In the genomic region with DNA sequence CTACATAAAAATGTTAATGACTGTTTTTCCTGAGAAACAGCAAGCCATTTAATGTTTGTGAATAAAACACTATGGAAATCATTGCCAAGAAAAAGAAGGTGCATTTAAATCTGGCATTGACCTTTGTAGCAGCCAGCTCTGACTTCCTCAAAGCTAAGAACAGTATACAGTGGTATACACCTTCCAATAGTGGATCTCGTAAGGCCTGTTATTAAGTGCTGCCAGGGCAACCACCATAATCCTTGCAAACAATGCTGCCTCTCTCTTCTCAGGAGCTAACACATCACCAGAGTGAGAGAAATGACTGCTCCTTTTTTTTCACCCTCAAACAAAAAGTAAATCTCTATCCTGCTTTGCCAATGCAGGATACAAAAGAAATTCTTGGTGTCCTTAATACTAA, we compare ENCODE assay signal across 27 mouse cellular contexts.
A peak's percentile ranks its signal among the peaks of the same experiment; 100 is the strongest.
DNase-seq lines count a peak whose midpoint lies in the region; ATAC-seq lines count a peak whose summit lies in the region.
"Had no signal": no experiment of that assay in that cellular context is flagged by ENCODE, and none has a peak within 500 bp of the region (broad histone marks: within the 10 kb centered on the region; RNA-seq: fewer than 3 reads in every experiment).

No protein-coding gene starts in this region.

- H3K4me1 ChIP-seq in forebrain, embryonic 15.5 days: no peaks in the 10 kb centered on the region
- no peaks in the 10 kb centered on the region for H3K4me1 ChIP-seq in forebrain, embryonic 13.5 days
- no peaks in the 10 kb centered on the region for H3K4me1 ChIP-seq in midbrain, embryonic 16.5 days (ENCODE audit: control insufficient read depth, insufficient read depth, low read length)
- H3K4me1 ChIP-seq in midbrain, embryonic 10.5 days: no peaks in the 10 kb centered on the region
- H3K4me1 ChIP-seq: embryonic facial prominence, embryonic 15.5 days; heart, embryonic 10.5 days; heart, embryonic 13.5 days had no signal

- ATAC-seq in forebrain, embryonic 15.5 days (replicated peaks): peak; percentile 73; the same call in 1 of the 2 replicates
- ATAC-seq in forebrain, embryonic 13.5 days: no peak
- ATAC-seq in midbrain, embryonic 16.5 days: peak; percentile 54; the same call in 1 of the 2 replicates
- ATAC-seq: CD4-positive, CD25-positive, alpha-beta regulatory T cell, adult 4 months; forebrain, embryonic 16.5 days; hindbrain, postnatal 0 days; inflammation-experienced regulatory T-cells, adult 6 months; intestine, embryonic 16.5 days had no signal

- no peak overlapping the region for H3K9ac ChIP-seq in forebrain, embryonic 15.5 days (replicated peaks)
- no peak overlapping the region for H3K9ac ChIP-seq in forebrain, embryonic 13.5 days
- H3K9ac ChIP-seq in midbrain, embryonic 16.5 days (ENCODE audit: low read depth, low read length): no peak overlapping the region
- H3K9ac ChIP-seq: embryonic facial prominence, embryonic 15.5 days; heart, embryonic 13.5 days; hindbrain, embryonic 14.5 days had no signal

- WGBS in forebrain, embryonic 15.5 days: 48% methylated on average over 1 of the region's 1 CpGs
- 55% methylated on average over 1 of the region's 1 CpGs for WGBS in forebrain, embryonic 13.5 days
- WGBS in midbrain, embryonic 16.5 days: 43% methylated on average over 1 of the region's 1 CpGs
- 79% methylated on average over 1 of the region's 1 CpGs for WGBS in midbrain, embryonic 10.5 days
- WGBS in large intestine, adult 2 months: 25% methylated on average over 1 of the region's 1 CpGs

- H3K27ac ChIP-seq in forebrain, embryonic 15.5 days (replicated peaks): no peak overlapping the region
- no peak overlapping the region for H3K27ac ChIP-seq in forebrain, embryonic 13.5 days
- H3K27ac ChIP-seq in midbrain, embryonic 16.5 days (ENCODE audit: low read length): no peak overlapping the region
- H3K27ac ChIP-seq in midbrain, embryonic 10.5 days (replicated peaks): no peak overlapping the region
- H3K27ac ChIP-seq: embryonic facial prominence, embryonic 15.5 days; gastrocnemius, adult 2 months; heart, embryonic 10.5 days; heart, embryonic 13.5 days; hindbrain, embryonic 14.5 days; hindbrain, postnatal 0 days had no signal

- H3K4me2 ChIP-seq in forebrain, embryonic 15.5 days (replicated peaks): no peak overlapping the region
- H3K4me2 ChIP-seq in forebrain, embryonic 13.5 days: no peak overlapping the region
- no peak overlapping the region for H3K4me2 ChIP-seq in midbrain, embryonic 16.5 days (ENCODE audit: low read length)
- H3K4me2 ChIP-seq: embryonic facial prominence, embryonic 15.5 days; heart, embryonic 13.5 days; hindbrain, embryonic 14.5 days had no signal

- no peaks in the 10 kb centered on the region for H3K9me3 ChIP-seq in forebrain, embryonic 15.5 days
- H3K9me3 ChIP-seq in forebrain, embryonic 13.5 days (replicated peaks): no peaks in the 10 kb centered on the region
- no peaks in the 10 kb centered on the region for H3K9me3 ChIP-seq in midbrain, embryonic 16.5 days (replicated peaks; ENCODE audit: control insufficient read depth, low read length, poor library complexity, severe bottlenecking)
- peaks cover 3% of the 10 kb centered on the region; the same call in 1 of the 2 replicates for H3K9me3 ChIP-seq in midbrain, embryonic 10.5 days (replicated peaks)
- H3K9me3 ChIP-seq: embryonic facial prominence, embryonic 15.5 days; heart, embryonic 10.5 days had no signal

- DNase-seq in midbrain, embryonic 10.5 days (ENCODE audit: low spot score): no peak
- DNase-seq in large intestine, adult 2 months (ENCODE audit: low read depth, low spot score): peak; percentile 10
- no peak for DNase-seq in cerebellum, adult 8-10 months
- DNase-seq: adrenal gland, adult 2 months; adrenal gland, postnatal 14 days; cerebellum, adult 2 months; cerebellum, postnatal 10 days; cerebellum, postnatal 36 days; embryo, embryonic 11 days; gastrocnemius, adult 2 months; gastrocnemius, postnatal 14 days; heart, adult 18-20 months; heart, postnatal 14 days; heart, postnatal 4 days; kidney, adult 18-20 months had no signal

- no peaks in the 10 kb centered on the region for H3K36me3 ChIP-seq in forebrain, embryonic 15.5 days
- no peaks in the 10 kb centered on the region for H3K36me3 ChIP-seq in forebrain, embryonic 13.5 days (ENCODE audit: poor library complexity, severe bottlenecking)
- H3K36me3 ChIP-seq in midbrain, embryonic 16.5 days (ENCODE audit: control insufficient read depth, insufficient read depth, low read length): no peaks in the 10 kb centered on the region
- H3K36me3 ChIP-seq in midbrain, embryonic 10.5 days: no peaks in the 10 kb centered on the region
- H3K36me3 ChIP-seq: embryonic facial prominence, embryonic 15.5 days; heart, embryonic 10.5 days; heart, embryonic 13.5 days had no signal

- no peak overlapping the region for H3K4me3 ChIP-seq in forebrain, embryonic 15.5 days
- no peak overlapping the region for H3K4me3 ChIP-seq in forebrain, embryonic 13.5 days
- no peak overlapping the region for H3K4me3 ChIP-seq in midbrain, embryonic 16.5 days (ENCODE audit: low read depth, low read length)
- no peak overlapping the region for H3K4me3 ChIP-seq in midbrain, embryonic 10.5 days
- H3K4me3 ChIP-seq: embryonic facial prominence, embryonic 15.5 days; gastrocnemius, adult 2 months; heart, embryonic 10.5 days; heart, embryonic 13.5 days had no signal

- no peaks in the 10 kb centered on the region for H3K27me3 ChIP-seq in forebrain, embryonic 15.5 days
- no peaks in the 10 kb centered on the region for H3K27me3 ChIP-seq in forebrain, embryonic 13.5 days
- no peaks in the 10 kb centered on the region for H3K27me3 ChIP-seq in midbrain, embryonic 16.5 days (ENCODE audit: control insufficient read depth, insufficient read depth, low read depth, low read length)
- no peaks in the 10 kb centered on the region for H3K27me3 ChIP-seq in midbrain, embryonic 10.5 days (ENCODE audit: low read depth, poor library complexity, severe bottlenecking)
- H3K27me3 ChIP-seq: embryonic facial prominence, embryonic 15.5 days; heart, embryonic 13.5 days had no signal
